Mouse (Mus musculus) mesoderm, embryonic 11.5 days (tissue): ENCODE results near the gene Qk.

Source experiments
- DNase-seq: peaks from one replicate; pipeline ENCODE4 v3.0.0-alpha.2; 2012; ENCODE audit warnings: low read depth, low spot score

Gene Qk

GRCm38 (mm10) chr17:10319685-10320455 is at the start of gene Qk:
Qk (minus strand) TSS chr17:10319854.
- peak; percentile 98 for DNase-seq

- no peak for DNase-seq
These were observed 47.4 kb upstream of the Qk start for GRCm38 (mm10) chr17:10367044-10367443.

GRCm38 (mm10) chr17:10366577-10366976 is 46.9 kb upstream of the Qk start:
- no peak for DNase-seq

GRCm38 (mm10) chr17:10365501-10366482 is 46.1 kb upstream of the Qk start:
- DNase-seq, result no peak

GRCm38 (mm10) chr17:10363151-10363550 is 43.5 kb upstream of the Qk start:
- no peak for DNase-seq

- no peak for DNase-seq
These were observed 42.2 kb upstream of the Qk start for GRCm38 (mm10) chr17:10361882-10362291.

- DNase-seq, result no peak
These were observed 41.1 kb upstream of the Qk start for GRCm38 (mm10) chr17:10360738-10361137.

GRCm38 (mm10) chr17:10359466-10359865 is 39.8 kb upstream of the Qk start:
- DNase-seq, result no peak

- no peak for DNase-seq
These were observed 37.7 kb upstream of the Qk start for GRCm38 (mm10) chr17:10357348-10357747.

GRCm38 (mm10) chr17:10356294-10356693 is 36.6 kb upstream of the Qk start:
- no peak for DNase-seq

- DNase-seq, result no peak
These were observed 36.1 kb upstream of the Qk start for GRCm38 (mm10) chr17:10355746-10356145.

GRCm38 (mm10) chr17:10338286-10338685 is 18.6 kb upstream of the Qk start:
- no peak for DNase-seq

- no peak for DNase-seq
These were observed 16.9 kb upstream of the Qk start for GRCm38 (mm10) chr17:10336558-10336957.

- peak; percentile 71 for DNase-seq
These were observed 16.3 kb upstream of the Qk start for GRCm38 (mm10) chr17:10335809-10336499.

- DNase-seq, result peak; percentile 90
These were observed 15.5 kb upstream of the Qk start for GRCm38 (mm10) chr17:10334957-10335690.

- no peak for DNase-seq
These were observed 14.8 kb upstream of the Qk start for GRCm38 (mm10) chr17:10334481-10334880.

- no peak for DNase-seq
These were observed 13.7 kb upstream of the Qk start for GRCm38 (mm10) chr17:10333321-10333720.

GRCm38 (mm10) chr17:10332127-10332526 is 12.5 kb upstream of the Qk start:
- no peak for DNase-seq

- DNase-seq, result no peak
These were observed 9.8 kb upstream of the Qk start for GRCm38 (mm10) chr17:10329461-10329860.

GRCm38 (mm10) chr17:10328544-10329100 is 9.0 kb upstream of the Qk start:
- DNase-seq, result no peak
